Mouse (Mus musculus) kidney, postnatal 25 days (tissue): ENCODE data around the gene Vmn1r207-ps.
"Not testable (repeated sequence)": the region's sequence is repeated elsewhere in the genome, so short reads cannot be mapped to it uniquely, and the experiment has no call there.

ENCODE experiments used
- DNase-seq, 2 experiments: peaks; one replicate each; pipeline ENCODE4 v3.0.0; 2021; ENCODE audit warnings: mixed read lengths in 2 of 2

Gene Vmn1r207-ps

GRCm38 (mm10) chr13:22729529-22729928 is at the start of gene Vmn1r207-ps:
Vmn1r207-ps (minus strand) TSS chr13:22729629.
- not testable (repeated sequence) for DNase-seq

DNA sequence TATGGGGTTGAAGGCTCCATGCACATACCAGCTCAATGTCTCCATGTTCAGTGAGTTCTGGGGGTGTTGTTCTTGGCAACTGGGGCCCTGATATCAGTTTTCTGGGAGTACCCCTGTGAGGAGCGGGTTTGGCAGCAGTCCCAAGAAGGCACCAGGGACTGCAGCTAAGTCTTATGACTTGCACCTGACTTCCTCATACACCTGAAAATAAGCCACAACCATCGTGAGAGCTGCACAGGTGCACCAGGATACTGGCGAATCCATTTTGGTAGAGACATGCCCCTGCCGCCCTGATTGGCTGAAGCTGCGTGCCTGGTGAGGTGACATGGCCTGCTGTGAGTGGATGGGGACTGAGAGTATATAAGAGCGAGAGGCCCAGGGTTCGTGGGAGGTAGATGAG is 47.9 kb upstream of the Vmn1r207-ps start, which contains the start of gene Vmn1r208:
Gene Vmn1r208 (minus strand): TSS at position 101 of the 400 bp plus-strand sequence.
- not testable (repeated sequence) for DNase-seq

DNA sequence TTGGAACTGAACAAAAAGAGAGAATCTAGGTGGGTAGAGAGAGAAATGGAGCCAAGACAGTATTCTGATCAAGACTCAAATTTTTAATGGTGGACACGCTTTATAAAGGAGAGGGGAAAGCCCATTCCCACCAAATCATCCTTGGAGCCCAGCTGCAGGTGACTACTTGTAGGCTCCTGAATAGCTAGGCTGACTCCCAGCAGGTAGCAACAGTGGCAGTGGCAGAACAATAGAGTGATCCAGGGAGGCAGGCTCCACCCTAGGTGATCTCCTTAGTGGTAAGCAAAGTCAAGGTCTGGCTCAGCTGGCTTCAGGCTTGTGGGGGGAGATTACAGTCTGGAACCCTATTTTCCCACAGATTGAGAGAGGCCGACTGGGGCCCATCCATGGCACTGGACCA is 42.2 kb upstream of the Vmn1r207-ps start:
- DNase-seq, result not testable (repeated sequence)

DNA sequence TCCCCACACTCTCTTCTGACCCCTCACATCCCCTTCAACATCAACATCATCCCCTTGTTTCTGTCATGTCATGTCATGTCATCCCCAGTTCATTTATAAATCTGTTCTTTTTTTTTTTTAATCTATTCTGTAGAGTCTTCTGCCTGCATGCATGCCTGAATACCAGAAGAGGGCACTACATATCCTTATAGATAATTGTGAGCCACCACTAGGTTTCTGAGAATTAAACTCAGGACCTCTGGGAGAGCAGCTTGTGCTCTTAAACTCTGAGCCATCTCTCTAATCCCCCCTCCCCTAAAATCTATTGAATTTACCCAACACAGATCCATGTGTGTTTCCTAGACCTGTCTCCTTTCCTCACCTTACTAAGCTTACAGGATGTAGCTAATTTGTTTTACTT is 18.1 kb upstream of the Vmn1r207-ps start:
- DNase-seq, result no peak

DNA sequence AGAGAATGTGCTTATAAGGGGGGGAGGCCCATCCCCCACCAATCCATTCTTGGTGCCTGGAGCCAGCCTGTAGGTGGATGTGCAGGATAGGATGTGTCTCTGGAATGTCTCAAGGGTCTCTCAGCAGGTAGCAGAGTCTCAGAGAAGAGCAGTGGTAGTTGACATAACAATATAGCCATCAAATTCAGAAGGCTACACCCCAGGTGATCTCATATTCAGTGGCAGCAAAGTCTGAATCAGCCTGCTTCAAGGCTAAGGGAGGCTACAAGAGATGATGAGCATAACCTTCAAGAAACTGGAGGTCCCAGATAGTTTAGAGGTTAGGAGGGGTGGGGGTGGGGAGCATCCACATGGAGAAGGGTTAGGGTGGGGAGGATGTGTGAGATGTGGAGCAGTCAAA is 22.5 kb downstream of the Vmn1r207-ps start:
- DNase-seq, result not testable (repeated sequence)

GRCm38 (mm10) chr13:22702951-22703350 is 26.5 kb downstream of the Vmn1r207-ps start:
- DNase-seq, result not testable (repeated sequence)
